Mouse (Mus musculus) duodenum, adult 2 months (tissue): Measurements from ENCODE around the gene Trmt44. TPM values are rescaled to one million over a fixed set of nuclear protein-coding genes. Genes with fewer than 3 reads are reported as not detected.

ENCODE experiments used
- polyA plus RNA-seq: library from polyadenylated mRNA; depleted of rRNA; stranded (reverse); fragments of >200 nt; gene quantifications from 2 replicates; pipeline ENCODE4 v1.2.3, GENCODE M21; 2012; ENCODE audit warnings: low replicate concordance; rRNA removed

The Trmt44 gene
- 2.8 and 3.1 TPM in 2 replicates for polyA plus RNA-seq

GRCm38 (mm10) chr5:35574653-35575599, at the start of gene Trmt44:
Trmt44 (minus strand) TSS chr5:35575070.

GRCm38 (mm10) chr5:35582445-35583220, 7.8 kb upstream of the Trmt44 start, which contains the start of gene Acox3:
Acox3 (plus strand) TSS chr5:35583040.

DNA sequence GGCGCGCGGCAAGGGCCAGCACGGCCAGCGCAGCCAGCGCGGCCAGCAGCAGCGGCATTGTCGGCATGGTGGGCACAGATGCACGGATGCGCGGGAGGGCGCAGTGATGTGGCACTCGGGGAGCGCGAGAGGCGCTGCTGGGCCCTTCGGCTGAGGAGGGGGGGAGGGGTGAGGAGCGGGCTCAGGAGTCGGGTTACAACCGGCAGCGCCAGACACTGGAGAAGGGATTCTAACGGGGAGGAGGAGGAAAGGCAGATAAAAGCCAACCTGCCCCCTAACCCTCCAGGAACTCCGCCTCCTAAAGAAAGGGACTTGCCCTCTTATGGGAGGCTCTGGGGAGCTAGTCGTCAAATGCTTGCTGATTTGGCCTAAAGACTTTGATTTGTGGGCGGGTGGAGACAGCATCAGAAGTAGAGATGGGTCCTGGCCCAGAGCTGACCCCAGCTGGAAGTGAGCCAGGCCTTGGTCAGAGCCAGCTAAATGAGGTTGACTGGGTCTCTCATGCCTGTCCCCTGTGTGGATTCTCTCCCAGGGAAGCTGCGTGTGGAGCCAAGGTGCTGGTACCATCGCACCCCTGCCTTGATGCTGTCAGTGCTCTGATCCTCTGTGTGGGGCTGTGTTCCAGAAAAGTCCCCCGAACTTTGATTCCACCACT, 49.3 kb downstream of the Trmt44 start, which contains the start of gene Cpz:
TSS of gene Cpz (minus strand) at position 230 of the 655 bp plus-strand sequence.

Other genes starting within 250 kb of the Trmt44 start
- not detected in 2 replicates for gene Hmx1, start 186.0 kb downstream of the Trmt44 start, polyA plus RNA-seq
- gene Cpz, start 49.4 kb downstream of the Trmt44 start, polyA plus RNA-seq: 1.3 and 1.8 TPM in 2 replicates
- 32.5 and 33.7 TPM in 2 replicates for gene Acox3, start 8.0 kb upstream of the Trmt44 start, polyA plus RNA-seq
- gene Htra3, start 104.7 kb upstream of the Trmt44 start, polyA plus RNA-seq: 53.2 and 92.0 TPM in 2 replicates
- 4.7 and 6.3 TPM in 2 replicates for gene Sh3tc1, start 164.9 kb upstream of the Trmt44 start, polyA plus RNA-seq
- 4.1 and 9.2 TPM in 2 replicates for gene Ablim2, start 182.8 kb upstream of the Trmt44 start, polyA plus RNA-seq